Mouse (Mus musculus) inflammation-experienced regulatory T-cells, adult 16 weeks (primary cell): ENCODE data around the gene Gm4744. TPM values are rescaled to one million over a fixed set of nuclear protein-coding genes. Genes with fewer than 3 reads are reported as not detected.

Experiments
- polyA plus RNA-seq: library from polyadenylated mRNA; unstranded; fragments of 100-300 nt; shearing (Covaris generic); gene quantifications from one replicate; pipeline ENCODE4 v1.2.1, GENCODE M21; 2017

Gene Gm4744
- not detected for polyA plus RNA-seq

GRCm38 (mm10) chr6:40951770-40952169 is at the start of gene Gm4744:
Gene Gm4744, minus strand, starts transcription at chr6:40951870.

GRCm38 (mm10) chr6:40999379-40999778 is 47.7 kb upstream of the Gm4744 start, which contains the start of gene Gm2663:
Gene Gm2663, minus strand, starts transcription at chr6:40999479.

GRCm38 (mm10) chr6:40964454-40964853 is 12.8 kb upstream of the Gm4744 start, which contains the start of gene 1810009J06Rik:
Gene 1810009J06Rik, plus strand, starts transcription at chr6:40964754.

GRCm38 (mm10) chr6:40940457-40940856 is 11.2 kb downstream of the Gm4744 start, which contains the start of gene 1700074P13Rik:
Gene 1700074P13Rik, minus strand, starts transcription at chr6:40940557.

GRCm38 (mm10) chr6:40900287-40900686 is 51.4 kb downstream of the Gm4744 start, which contains the start of gene Prss58:
Gene Prss58, minus strand, starts transcription at chr6:40900387.

Other genes with a start within 250 kb of the Gm4744 start
- gene Moxd2, start 64.4 kb downstream of the Gm4744 start, polyA plus RNA-seq, result 0.30 TPM
- gene Prss58, start 51.5 kb downstream of the Gm4744 start, polyA plus RNA-seq, result not detected
- gene 1700074P13Rik, start 11.3 kb downstream of the Gm4744 start, polyA plus RNA-seq, result not detected
- 1.5 TPM for gene 1810009J06Rik, start 12.9 kb upstream of the Gm4744 start, polyA plus RNA-seq
- 4.1 TPM for gene Gm2663, start 47.6 kb upstream of the Gm4744 start, polyA plus RNA-seq
- 0.13 TPM for gene 2210010C04Rik, start 83.6 kb upstream of the Gm4744 start, polyA plus RNA-seq